Mouse (Mus musculus) ES-Bruce4 (cell line): ENCODE measurements at regions not wholly inside any gene's neighbourhood (a gene's known extent, or its start where the extent isn't known, plus 50 kb on each side); places are given as distances from the start of the nearest gene placed in this dataset.

ENCODE experiments used
- H3K27ac ChIP-seq: 2 replicates; pipeline ENCODE4 v1.5.1; 2012; ENCODE audit warnings: low read length, inconsistent platforms; ENCODE audit not compliant: insufficient read depth
- H3K27me3 ChIP-seq: 2 replicates; pipeline ENCODE4 v1.6.1; 2012; ENCODE audit warnings: mild to moderate bottlenecking, low read length, inconsistent platforms; ENCODE audit not compliant: control insufficient read depth, poor library complexity, insufficient read depth, severe bottlenecking
- H3K36me3 ChIP-seq: 2 replicates; pipeline ENCODE4 v1.6.1; 2012; ENCODE audit warnings: inconsistent platforms, mild to moderate bottlenecking, low read length, moderate library complexity; ENCODE audit not compliant: control insufficient read depth, poor library complexity, insufficient read depth, severe bottlenecking
- H3K4me1 ChIP-seq: one replicate; pipeline ENCODE4 v1.8.1; 2011; ENCODE audit warnings: low read length; ENCODE audit not compliant: control insufficient read depth, insufficient read depth
- H3K4me3 ChIP-seq: 2 replicates; pipeline ENCODE4 v1.5.1; 2011; ENCODE audit warnings: low read depth, mild to moderate bottlenecking, low read length
- H3K9ac ChIP-seq: 2 replicates; pipeline ENCODE4 v1.6.1; 2012; ENCODE audit warnings: low read depth, mild to moderate bottlenecking, inconsistent platforms; ENCODE audit not compliant: poor library complexity, severe bottlenecking
- H3K9me3 ChIP-seq: replicated peaks from 2 replicates; pipeline ENCODE4 v1.6.1; 2012; ENCODE audit warnings: mild to moderate bottlenecking, low read length, inconsistent platforms; ENCODE audit not compliant: control insufficient read depth, poor library complexity, insufficient read depth, severe bottlenecking
- CTCF ChIP-seq: IDR thresholded peaks from one replicate; pipeline ENCODE4 v1.8.1; 2011; ENCODE audit warnings: low read depth, low read length
- EP300 ChIP-seq: IDR thresholded peaks from 2 replicates; pipeline ENCODE4 v1.6.1; 2011; ENCODE audit warnings: low read depth, low read length; ENCODE audit not compliant: insufficient read depth
- POLR2A ChIP-seq: IDR thresholded peaks from one replicate; pipeline ENCODE4 v1.8.1; 2011; ENCODE audit warnings: low read length; ENCODE audit not compliant: insufficient read depth

DNA sequence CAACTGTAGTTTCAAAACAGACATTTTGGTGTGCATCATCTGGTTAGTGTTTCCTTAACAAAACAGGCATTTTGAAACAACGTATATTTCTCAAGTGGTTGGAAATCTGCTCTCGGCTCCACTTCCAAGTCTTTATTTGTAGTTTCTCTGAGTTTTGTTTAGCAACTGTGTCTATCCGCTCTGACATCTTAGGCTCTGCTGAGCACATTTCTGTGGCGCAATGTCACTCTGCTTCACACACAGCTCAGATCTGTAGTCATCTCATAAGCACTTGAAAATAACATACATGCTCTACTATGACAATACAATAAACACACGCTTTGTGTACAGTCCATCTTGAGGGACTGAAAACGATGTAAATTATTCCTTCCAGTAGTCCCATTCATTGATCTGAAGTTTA, 135.9 kb downstream of the Wdr11 start:
- Histone ChIP-seq H3K4me3 (no peak overlapping the region), H3K4me1 (no peaks in the 10 kb centered on the region), H3K9ac (no peak overlapping the region), H3K9me3 (no peaks in the 10 kb centered on the region), H3K36me3 (no peaks in the 10 kb centered on the region), H3K27ac (no peak overlapping the region), H3K27me3 (no peaks in the 10 kb centered on the region; the same call in 1 of the 2 replicates)
- TF ChIP-seq EP300: no peak

DNA sequence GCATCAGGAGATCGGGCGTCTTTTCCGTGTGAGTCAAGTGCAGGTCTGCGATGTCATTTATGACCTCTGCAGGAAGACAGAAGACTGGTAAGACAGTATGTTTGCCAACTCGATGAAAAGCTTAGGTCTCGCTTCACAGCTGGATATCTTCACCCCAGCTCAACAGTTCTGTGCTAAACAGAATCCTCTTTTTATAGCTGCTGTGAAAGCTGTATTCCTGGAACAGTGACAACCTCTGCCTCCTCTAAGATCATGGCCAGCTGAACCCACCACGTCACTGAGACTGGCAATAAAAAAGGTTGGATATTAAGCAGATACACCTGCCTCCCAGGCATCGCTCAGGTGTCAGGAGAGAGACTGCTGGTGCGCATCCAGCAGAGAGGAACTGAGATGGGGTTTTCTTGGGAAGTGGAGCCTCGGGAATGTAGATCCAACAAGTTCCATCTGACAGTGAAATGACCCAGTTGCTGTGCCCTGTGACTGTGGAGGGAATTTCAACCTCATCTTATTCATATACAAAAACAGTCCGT, 138.1 kb downstream of the Wdr11 start:
- H3K4me1 ChIP-seq: no peaks in the 10 kb centered on the region
- TF ChIP-seq POLR2A (no peak), EP300 (no peak), CTCF (no peak)
- no peaks in the 10 kb centered on the region; the same call in 1 of the 2 replicates for H3K27me3 ChIP-seq
- no peaks in the 10 kb centered on the region for H3K36me3 ChIP-seq
- no peak overlapping the region for H3K4me3 ChIP-seq
- H3K9ac ChIP-seq: no peak overlapping the region
- no peak overlapping the region for H3K27ac ChIP-seq
- H3K9me3 ChIP-seq: no peaks in the 10 kb centered on the region

DNA sequence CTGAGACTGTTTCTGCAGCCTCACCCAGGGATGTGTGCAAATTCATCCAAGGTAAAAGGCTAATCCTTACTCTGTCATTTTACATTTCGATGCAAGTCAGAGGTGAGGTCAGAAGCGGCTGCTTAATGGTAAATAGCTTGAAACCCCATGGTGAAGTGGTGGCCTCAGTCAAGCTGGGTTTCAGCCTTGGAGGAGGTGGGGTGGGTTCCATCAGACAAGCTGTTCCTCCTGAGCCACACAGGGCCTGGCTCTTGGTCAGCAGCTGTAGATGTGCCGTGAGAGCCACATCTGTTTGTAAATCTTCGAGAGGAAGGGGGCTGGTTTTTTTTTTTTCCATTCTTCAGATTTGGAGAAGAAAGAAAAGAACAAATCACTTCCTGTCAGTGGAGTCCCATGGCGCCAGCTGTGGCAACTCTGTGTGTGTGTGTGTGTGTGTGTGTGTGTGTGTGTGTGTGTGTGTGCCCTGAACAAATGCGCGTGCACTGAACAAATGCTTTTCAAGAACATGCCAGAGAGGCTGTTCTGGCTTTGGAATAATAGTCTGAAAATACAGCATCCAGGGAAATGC, 139.2 kb downstream of the Wdr11 start:
- Histone ChIP-seq H3K9ac (no peak overlapping the region), H3K36me3 (no peaks in the 10 kb centered on the region), H3K9me3 (no peaks in the 10 kb centered on the region), H3K27ac (no peak overlapping the region), H3K4me1 (no peaks in the 10 kb centered on the region), H3K4me3 (no peak overlapping the region), H3K27me3 (no peaks in the 10 kb centered on the region; the same call in 1 of the 2 replicates)
- TF ChIP-seq EP300 (no peak), CTCF (no peak), POLR2A (no peak)

DNA sequence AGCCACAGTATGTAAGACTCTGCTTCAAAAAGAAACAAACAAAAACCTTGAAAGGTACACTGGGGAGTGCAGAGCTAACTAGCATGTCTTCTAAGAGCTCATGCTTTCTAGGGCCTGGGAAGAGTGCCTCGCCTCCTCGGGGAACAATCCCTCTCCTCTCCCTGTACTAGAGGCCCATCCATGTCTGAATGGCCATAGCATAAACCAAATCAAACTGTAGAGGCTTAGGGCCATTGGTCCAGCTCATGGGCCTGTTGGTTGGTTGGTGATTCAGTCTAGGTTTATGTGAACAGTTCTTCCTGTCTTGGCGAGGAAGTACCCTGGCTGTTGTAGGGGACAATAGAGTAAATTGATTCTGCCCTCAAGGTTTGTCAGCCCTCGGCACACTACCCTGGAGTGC, 151.0 kb downstream of the Wdr11 start:
- H3K9ac ChIP-seq: no peak overlapping the region
- no peaks in the 10 kb centered on the region for H3K36me3 ChIP-seq
- H3K4me1 ChIP-seq: no peaks in the 10 kb centered on the region
- no peak overlapping the region for H3K27ac ChIP-seq
- H3K9me3 ChIP-seq: no peaks in the 10 kb centered on the region
- H3K27me3 ChIP-seq: no peaks in the 10 kb centered on the region
- TF ChIP-seq CTCF (no peak), EP300 (no peak), POLR2A (no peak)
- no peak overlapping the region for H3K4me3 ChIP-seq

DNA sequence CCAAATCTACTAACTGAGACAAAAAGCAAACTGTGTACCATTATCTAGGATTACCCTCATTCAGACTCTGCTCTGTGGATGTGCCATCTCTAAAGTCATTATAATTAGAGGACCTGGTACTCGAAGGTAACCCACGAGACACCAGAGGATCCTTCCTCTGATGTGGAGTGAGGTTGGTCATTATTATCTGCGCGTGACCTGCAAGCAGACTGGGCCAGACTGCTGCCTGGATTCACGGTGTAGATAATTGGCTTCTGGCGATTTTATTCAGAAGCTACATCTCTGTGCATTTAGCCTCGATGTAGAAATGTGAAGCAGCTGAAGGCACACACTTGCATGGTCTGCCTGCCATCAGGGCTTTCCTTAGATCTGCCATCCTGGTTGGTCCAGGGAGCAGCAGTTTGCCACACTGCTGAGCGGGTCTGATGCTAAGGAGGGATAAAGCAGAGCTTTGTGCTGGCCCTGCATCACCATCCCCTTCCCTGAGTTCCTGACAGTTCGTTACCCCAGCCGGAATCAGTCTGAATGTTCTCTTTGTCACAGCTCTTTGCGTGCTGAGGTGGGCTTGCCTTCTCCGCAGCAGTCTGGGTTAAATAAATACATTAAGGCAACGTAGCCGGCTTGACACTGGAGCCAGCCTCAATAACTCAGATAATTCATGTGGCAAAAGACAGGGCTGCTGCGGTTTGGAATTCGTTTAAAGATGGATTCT, 152.4 kb downstream of the Wdr11 start:
- Histone ChIP-seq H3K4me1 (no peaks in the 10 kb centered on the region), H3K36me3 (no peaks in the 10 kb centered on the region), H3K4me3 (no peak overlapping the region), H3K9me3 (no peaks in the 10 kb centered on the region), H3K27ac (no peak overlapping the region), H3K27me3 (no peaks in the 10 kb centered on the region), H3K9ac (no peak overlapping the region)
- TF ChIP-seq POLR2A: no peak
- TF ChIP-seq CTCF: no peak
- no peak for TF ChIP-seq EP300

DNA sequence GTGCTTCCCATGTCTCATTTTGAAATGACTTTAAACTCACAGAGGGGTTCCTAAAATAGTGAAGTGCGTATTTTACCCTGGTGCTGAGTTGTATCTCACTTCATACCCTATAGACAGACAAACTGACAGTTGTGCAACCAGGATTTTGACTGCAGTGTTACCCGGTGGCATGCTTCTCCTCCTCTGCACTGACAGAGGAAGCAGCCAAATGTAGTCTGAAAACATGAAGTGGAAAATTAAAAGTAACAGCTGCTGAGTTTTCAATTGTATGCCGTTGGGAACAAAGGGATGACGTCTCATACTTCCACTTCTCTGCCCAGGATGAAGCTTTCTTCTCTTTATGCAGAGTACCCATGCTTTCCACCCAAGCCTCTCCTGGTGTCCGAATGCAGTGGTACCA, 155.0 kb downstream of the Wdr11 start:
- no peak for TF ChIP-seq POLR2A
- H3K27ac ChIP-seq: no peak overlapping the region
- no peaks in the 10 kb centered on the region for H3K4me1 ChIP-seq
- H3K4me3 ChIP-seq: no peak overlapping the region
- no peaks in the 10 kb centered on the region for H3K9me3 ChIP-seq
- H3K9ac ChIP-seq: no peak overlapping the region
- no peaks in the 10 kb centered on the region for H3K27me3 ChIP-seq
- H3K36me3 ChIP-seq: no peaks in the 10 kb centered on the region
